Mouse (Mus musculus): Measurements from ENCODE around the gene Ubac2.

GRCm38 (mm10) chr14:122066243-122066642 is 187.8 kb downstream of the Ubac2 start:
- TF ChIP-seq CTCF (IDR thresholded peaks at IDR 0.05; ENCODE audit: borderline replicate concordance, control insufficient read depth, extremely low read depth, insufficient read depth, low read length, poor library complexity) (no peak), POLR2A (IDR thresholded peaks at IDR 0.05; ENCODE audit: control insufficient read depth, extremely low read depth, insufficient read depth, low read length, poor library complexity) (no peak)

Measured in thymus, adult 2 months (tissue).